Comparison of ENCODE assay signal across 14 mouse cellular contexts in the genomic region with DNA sequence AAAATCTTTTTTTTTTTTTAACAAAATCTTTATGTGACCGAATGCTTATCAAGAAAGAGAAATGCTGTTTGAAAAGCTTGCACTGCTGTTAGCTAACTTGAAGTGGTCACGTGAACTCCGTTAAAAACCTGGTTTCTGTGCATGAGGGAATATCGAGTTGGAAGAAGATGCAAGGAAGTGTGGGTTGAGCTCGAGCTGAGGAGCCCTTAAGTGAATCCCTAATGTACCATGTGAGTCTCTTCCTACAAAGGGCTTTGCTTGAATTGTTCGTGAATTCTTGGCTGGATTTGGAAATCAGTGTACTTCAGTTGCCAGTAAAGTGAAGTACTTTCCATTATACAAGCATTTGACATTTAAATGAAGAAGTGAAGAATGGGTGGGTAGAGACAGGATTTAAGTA.
DNase-seq lines count a peak whose midpoint lies in the region.
"Had no signal": no experiment of that assay in that cellular context is flagged by ENCODE, and none has a peak within 500 bp of the region (broad histone marks: within the 10 kb centered on the region; RNA-seq: fewer than 3 reads in every experiment).

No protein-coding gene starts in this region.

- peak; percentile 2 to 35 for DNase-seq in left cerebral cortex, adult 9 months (ENCODE audit: low spot score in 2 of 2)
- DNase-seq in left cerebral cortex, adult 11 months (ENCODE audit: low spot score): no peak
- DNase-seq in R1 (ENCODE audit: low read depth, low spot score): peak; percentile 50
- peak; percentile 68 for DNase-seq in brain, adult 2 months (ENCODE audit: low read depth, low spot score)
- DNase-seq in adrenal gland, postnatal 4 days (ENCODE audit: low spot score in 2 of 2): no peak
- no peak for DNase-seq in kidney, adult 11 months
- DNase-seq: adrenal gland, adult 8-10 months; adrenal gland, postnatal 14 days; adrenal gland, postnatal 36 days; cerebellum, adult 11-12 months; cerebellum, adult 2 months; cerebellum, adult 9-10 months; cerebellum, postnatal 10 days; cerebellum, postnatal 25 days had no signal

Comparison
In these comparisons a context has a peak if more than half of its experiments do, and no peak if none do; other contexts are left out.
1. DNase-seq: peak in left cerebral cortex, adult 9 months (2 of 2), R1 (single experiment) and brain, adult 2 months (single experiment); none in left cerebral cortex, adult 11 months (single experiment), adrenal gland, postnatal 4 days (0 of 2) and kidney, adult 11 months (single experiment).